Mouse (Mus musculus): Measurements from ENCODE around the gene Cacna1e.

DNA sequence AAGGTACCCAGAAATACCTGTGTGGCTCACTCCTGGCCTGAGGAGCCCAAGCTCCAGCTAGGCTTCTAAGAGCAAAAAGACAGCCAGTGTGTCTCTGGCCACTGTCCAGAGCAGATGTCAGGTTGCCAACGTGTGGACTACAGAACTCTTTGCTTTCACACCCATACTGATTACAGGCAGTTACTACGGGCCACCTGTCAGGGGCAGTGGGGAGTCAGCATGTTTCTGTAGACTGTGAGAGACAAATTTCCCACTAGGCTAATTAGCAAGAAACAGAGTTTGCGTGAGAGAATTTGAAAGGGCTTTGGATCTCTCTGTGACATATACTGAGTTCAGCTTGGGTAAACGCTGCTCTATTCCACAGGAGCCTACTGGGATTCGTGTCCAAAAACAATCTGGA lies 466.0 kb downstream of the Cacna1e start:
- TF ChIP-seq CTCF (IDR thresholded peaks at IDR 0.05; ENCODE audit: low read depth, low read length) (no peak), POLR2A (IDR thresholded peaks at IDR 0.05; ENCODE audit: borderline replicate concordance, low read depth, low read length) (no peak)

Measured in bone marrow macrophage, adult 2 months (primary cell).